Mouse (Mus musculus): ENCODE measurements around the gene Cyb5r2.

DNA sequence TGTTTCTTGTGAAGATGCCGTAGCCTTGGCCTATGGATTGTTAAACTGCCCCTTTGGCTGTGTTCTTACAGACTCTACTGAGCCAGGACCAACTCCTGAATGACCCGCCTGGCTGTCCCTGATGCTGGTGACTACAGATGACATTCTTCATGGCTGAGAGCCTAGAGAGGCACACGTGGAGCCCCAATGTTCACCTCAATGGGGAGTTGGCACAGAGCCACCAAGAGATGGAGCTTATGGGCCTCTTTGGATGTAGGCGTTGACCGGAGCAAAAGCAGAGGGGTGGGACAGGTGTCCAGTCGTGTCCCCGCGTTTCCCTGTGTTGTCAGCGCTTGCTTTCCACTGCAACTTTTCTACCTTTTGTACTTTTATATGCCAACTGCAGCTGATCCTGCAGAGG is 10.4 kb downstream of the Cyb5r2 start:
- no peak for TF ChIP-seq TCF12 (IDR thresholded peaks at IDR 0.05; ENCODE audit: low read depth, low read length)
- TF ChIP-seq CTCF (conservative IDR thresholded peaks at IDR 0.05 in 1 of 2, IDR thresholded peaks at IDR 0.05 in 1 of 2; ENCODE audit: low read depth in 2 of 2, low read length in 2 of 2): no peak
- TF ChIP-seq MAX (IDR thresholded peaks at IDR 0.05; ENCODE audit: low read length): no peak
- no peak for TF ChIP-seq POLR2A (IDR thresholded peaks at IDR 0.05; ENCODE audit: low read depth, low read length)
